Mouse (Mus musculus) ES-E14 (cell line): ENCODE results near the gene Qpctl. TPM values are rescaled to one million over a fixed set of nuclear protein-coding genes. Genes with fewer than 3 reads are reported as not detected.

Experiments
- DNase-seq: peaks from one replicate; pipeline ENCODE4 v3.0.0-alpha.2; 2013; ENCODE audit warnings: low read depth, low spot score
- H3K27ac ChIP-seq: 2 replicates; pipeline ENCODE4 v1.5.1; 2012; ENCODE audit warnings: low read depth, mild to moderate bottlenecking, low read length, moderate library complexity, mixed read lengths; ENCODE audit not compliant: poor library complexity, insufficient read depth, severe bottlenecking
- H3K36me3 ChIP-seq: 2 replicates; pipeline ENCODE4 v1.6.1; 2012; ENCODE audit warnings: mild to moderate bottlenecking, low read length, moderate library complexity, mixed read lengths; ENCODE audit not compliant: control insufficient read depth, poor library complexity, insufficient read depth, severe bottlenecking
- H3K4me1 ChIP-seq, 2 experiments: fragments of 150-350 bp in 1 of 2; sonication (generic) in 1 of 2; 2 replicates each; pipeline ENCODE4 v1.6.1; 2012; ENCODE audit warnings: low read length in 2 of 2, mild to moderate bottlenecking in 1 of 2, mixed read lengths in 1 of 2; ENCODE audit not compliant: control insufficient read depth in 2 of 2, insufficient read depth in 2 of 2, poor library complexity in 1 of 2
- H3K4me3 ChIP-seq, 2 experiments: fragments of 150-350 bp in 1 of 2; sonication (generic) in 1 of 2; 2 replicates each; pipeline ENCODE4 v1.5.1; 2012; ENCODE audit warnings: low read length in 2 of 2, low read depth in 1 of 2, mild to moderate bottlenecking in 1 of 2, mixed read lengths in 1 of 2; ENCODE audit not compliant: insufficient read depth in 1 of 2, poor library complexity in 1 of 2, severe bottlenecking in 1 of 2
- H3K9ac ChIP-seq: 2 replicates; pipeline ENCODE4 v1.6.1; 2012; ENCODE audit warnings: low read depth, mild to moderate bottlenecking, low read length, mixed read lengths; ENCODE audit not compliant: poor library complexity, insufficient read depth, severe bottlenecking
- H3K9me3 ChIP-seq: fragments of 150-350 bp; sonication (generic); 2 replicates; pipeline ENCODE4 v1.6.1; 2012; ENCODE audit warnings: low read depth, mild to moderate bottlenecking, low read length; ENCODE audit not compliant: control insufficient read depth, insufficient read depth
- CHD2 ChIP-seq: IDR thresholded peaks from 2 replicates; pipeline ENCODE4 v1.6.1; 2014; ENCODE audit warnings: mild to moderate bottlenecking, low read depth, low read length, inconsistent platforms
- HCFC1 ChIP-seq: IDR thresholded peaks from 2 replicates; pipeline ENCODE4 v1.6.1; 2012; ENCODE audit warnings: low read length, inconsistent platforms, borderline replicate concordance; ENCODE audit not compliant: insufficient read depth
- MAFK ChIP-seq: IDR thresholded peaks from 2 replicates; pipeline ENCODE4 v1.6.1; 2014; ENCODE audit warnings: mild to moderate bottlenecking, low read depth, low read length, inconsistent platforms; ENCODE audit not compliant: insufficient read depth
- ZC3H11A ChIP-seq: IDR thresholded peaks from 2 replicates; pipeline ENCODE4 v1.6.1; 2012; ENCODE audit warnings: low read depth, mild to moderate bottlenecking, inconsistent platforms, low read length, borderline replicate concordance
- ZNF384 ChIP-seq: IDR thresholded peaks from 2 replicates; pipeline ENCODE4 v1.6.1; 2012; ENCODE audit warnings: low read depth, low read length, inconsistent platforms
- in situ Hi-C, 2 experiments: fragments of 600-800 bp; cut with MboI; formaldehyde crosslinking; loops; one replicate each; pipeline ENCODE4 v1.15.1; 2025; ENCODE audit warnings: low sequenced_read_pairs in 2 of 2, inconsistent platforms in 1 of 2; ENCODE audit not compliant: unreplicated experiment in 2 of 2
- total RNA-seq: library from RNA; depleted of rRNA; stranded (reverse); fragments of 300-350 nt; gene quantifications from 2 replicates; pipeline ENCODE4 v1.2.3, GENCODE M21; 2012; rRNA removed

The Qpctl gene
- total RNA-seq, 1 experiment, result 8.1 TPM

DNA sequence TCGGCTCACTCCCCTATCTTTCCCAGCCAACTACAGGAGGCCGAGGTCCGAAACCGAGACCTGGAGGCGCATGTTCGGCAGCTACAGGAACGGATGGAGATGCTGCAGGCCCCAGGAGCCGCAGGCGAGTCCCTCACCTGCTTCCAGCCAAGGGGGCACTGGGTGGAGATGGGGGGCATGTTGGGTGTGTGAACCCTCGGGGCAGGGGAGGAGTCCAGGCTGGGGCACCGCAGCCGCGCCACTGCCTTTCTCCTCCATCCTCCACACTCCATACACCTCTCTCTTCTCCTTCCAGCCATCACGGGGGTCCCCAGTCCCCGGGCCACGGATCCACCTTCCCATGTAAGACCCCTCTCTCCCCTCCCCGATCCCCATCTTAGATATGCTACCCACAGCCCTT is 57.2 kb downstream of the Qpctl start:
- Histone ChIP-seq H3K36me3 (peaks cover 8% of the 10 kb centered on the region; the same call in 1 of the 2 replicates), H3K4me1 (peaks cover 3 to 19% of the 10 kb centered on the region in 2 experiments; a peak in 2 of 4 replicates), H3K9ac (peak overlapping the region; percentile 48; the same call in 1 of the 2 replicates), H3K27ac (no peak overlapping the region), H3K9me3 (no peaks in the 10 kb centered on the region), H3K4me3 (peak overlapping the region; percentile 24 to 68; a peak in 2 of 4 replicates)
- in situ Hi-C loops, result no loop called here
- no peak for TF ChIP-seq ZC3H11A
- TF ChIP-seq ZNF384, result no peak
- TF ChIP-seq CHD2, result no peak
- TF ChIP-seq MAFK, result no peak
- TF ChIP-seq HCFC1, result no peak
- DNase-seq, result no peak

Other genes starting within 250 kb of the Qpctl start
- 11.8 and 19.4 TPM in 2 replicates for gene Ccdc61, start 238.9 kb downstream of the Qpctl start, total RNA-seq
- gene Nova2, start 223.4 kb downstream of the Qpctl start, total RNA-seq, result 0.79 and 0.80 TPM in 2 replicates
- not detected in 2 replicates for gene Nanos2, start 161.9 kb downstream of the Qpctl start, total RNA-seq
- gene Mypop, start 158.0 kb downstream of the Qpctl start, total RNA-seq, result 3.1 and 3.7 TPM in 2 replicates
- 15.9 and 16.3 TPM in 2 replicates for gene Irf2bp1, start 145.2 kb downstream of the Qpctl start, total RNA-seq
- 1.6 and 1.7 TPM in 2 replicates for gene Foxa3, start 125.8 kb downstream of the Qpctl start, total RNA-seq
- 91.5 and 105 TPM in 2 replicates for gene Sympk, start 124.9 kb downstream of the Qpctl start, total RNA-seq
- gene Rsph6a, start 94.6 kb downstream of the Qpctl start, total RNA-seq, result 0.94 and 2.3 TPM in 2 replicates
- gene Dmwd, start 73.1 kb downstream of the Qpctl start, total RNA-seq, result 41.3 and 45.2 TPM in 2 replicates
- gene Dmpk, start 65.4 kb downstream of the Qpctl start, total RNA-seq, result 32.6 and 34.1 TPM in 2 replicates
- gene Six5, start 54.7 kb downstream of the Qpctl start, total RNA-seq, result 2.9 and 3.0 TPM in 2 replicates
- 1.2 and 1.9 TPM in 2 replicates for gene Gm4969, start 30.9 kb downstream of the Qpctl start, total RNA-seq
- 19.5 and 27.1 TPM in 2 replicates for gene Fbxo46, start 29.4 kb downstream of the Qpctl start, total RNA-seq
- gene Snrpd2, start 431 bp upstream of the Qpctl start, total RNA-seq, result 355 and 382 TPM in 2 replicates
- 1.5 and 3.6 TPM in 2 replicates for gene Gipr, start 16.8 kb upstream of the Qpctl start, total RNA-seq
- gene Eml2, start 27.1 kb upstream of the Qpctl start, total RNA-seq, result 29.5 and 29.8 TPM in 2 replicates
- gene Gpr4, start 63.2 kb upstream of the Qpctl start, total RNA-seq, result 3.8 TPM in 2 replicates
- 12.6 and 15.8 TPM in 2 replicates for gene Opa3, start 79.0 kb upstream of the Qpctl start, total RNA-seq
- 92.5 and 108 TPM in 2 replicates for gene Vasp, start 122.5 kb upstream of the Qpctl start, total RNA-seq
- 2.9 and 9.7 TPM in 2 replicates for gene Ppm1n, start 130.8 kb upstream of the Qpctl start, total RNA-seq
- 9.9 and 10.8 TPM in 2 replicates for gene Rtn2, start 133.3 kb upstream of the Qpctl start, total RNA-seq
- gene Fosb, start 160.8 kb upstream of the Qpctl start, total RNA-seq, result 5.8 and 6.3 TPM in 2 replicates
- gene Ercc1, start 195.5 kb upstream of the Qpctl start, total RNA-seq, result 48.0 and 53.2 TPM in 2 replicates
- gene Cd3eap, start 210.2 kb upstream of the Qpctl start, total RNA-seq, result 18.3 and 26.7 TPM in 2 replicates
- gene Ppp1r13l, start 210.5 kb upstream of the Qpctl start, total RNA-seq, result 5.3 and 7.4 TPM in 2 replicates
- gene Ercc2, start 232.7 kb upstream of the Qpctl start, total RNA-seq, result 38.8 and 62.6 TPM in 2 replicates